Mouse (Mus musculus) heart, embryonic 10.5 days (tissue): ENCODE data around the gene Atp1a3. TPM values are rescaled to one million over a fixed set of nuclear protein-coding genes. Genes with fewer than 3 reads are reported as not detected.

Source experiments
- DNase-seq: peaks from one replicate; pipeline ENCODE4 v3.0.0-alpha.2; 2017; ENCODE audit warnings: low spot score
- H3K27ac ChIP-seq: fragments of 300-500 bp; sonication (generic); 2 replicates; pipeline ENCODE4 v1.5.1; 2016; ENCODE audit warnings: mild to moderate bottlenecking
- H3K27me3 ChIP-seq: fragments of 300-500 bp; sonication (generic); 2 replicates; pipeline ENCODE4 v1.6.1; 2016; ENCODE audit warnings: mild to moderate bottlenecking; ENCODE audit not compliant: poor library complexity, insufficient read depth, severe bottlenecking
- H3K36me3 ChIP-seq: fragments of 300-500 bp; sonication (generic); 2 replicates; pipeline ENCODE4 v1.6.1; 2016; ENCODE audit warnings: mild to moderate bottlenecking, moderate library complexity
- H3K4me1 ChIP-seq: fragments of 300-500 bp; sonication (generic); 2 replicates; pipeline ENCODE4 v1.6.1; 2016; ENCODE audit warnings: mild to moderate bottlenecking
- H3K4me3 ChIP-seq: fragments of 300-500 bp; sonication (generic); 2 replicates; pipeline ENCODE4 v1.5.1; 2016; ENCODE audit warnings: mild to moderate bottlenecking, moderate library complexity
- H3K9me3 ChIP-seq: fragments of 300-500 bp; sonication (generic); 2 replicates; pipeline ENCODE4 v1.6.1; 2016; ENCODE audit warnings: mild to moderate bottlenecking, moderate library complexity
- WGBS: fragments of 180-500 bp; shearing (Covaris S2); methylation state at CpG from one replicate; pipeline ENCODE4 v1.1.7; 2016; 5-methylcytosine and 5-hydroxymethylcytosine counted together
- polyA plus RNA-seq: library from polyadenylated mRNA; unstranded; fragments of >200 nt; fragmentation: Nextera tagmentation; extraction: Ambion mirVana; gene quantifications from 2 replicates; pipeline ENCODE4 v1.2.1, GENCODE M21; 2016

Gene Atp1a3
- polyA plus RNA-seq, 1 experiment from 2014 or later, result 2.2 TPM

DNA sequence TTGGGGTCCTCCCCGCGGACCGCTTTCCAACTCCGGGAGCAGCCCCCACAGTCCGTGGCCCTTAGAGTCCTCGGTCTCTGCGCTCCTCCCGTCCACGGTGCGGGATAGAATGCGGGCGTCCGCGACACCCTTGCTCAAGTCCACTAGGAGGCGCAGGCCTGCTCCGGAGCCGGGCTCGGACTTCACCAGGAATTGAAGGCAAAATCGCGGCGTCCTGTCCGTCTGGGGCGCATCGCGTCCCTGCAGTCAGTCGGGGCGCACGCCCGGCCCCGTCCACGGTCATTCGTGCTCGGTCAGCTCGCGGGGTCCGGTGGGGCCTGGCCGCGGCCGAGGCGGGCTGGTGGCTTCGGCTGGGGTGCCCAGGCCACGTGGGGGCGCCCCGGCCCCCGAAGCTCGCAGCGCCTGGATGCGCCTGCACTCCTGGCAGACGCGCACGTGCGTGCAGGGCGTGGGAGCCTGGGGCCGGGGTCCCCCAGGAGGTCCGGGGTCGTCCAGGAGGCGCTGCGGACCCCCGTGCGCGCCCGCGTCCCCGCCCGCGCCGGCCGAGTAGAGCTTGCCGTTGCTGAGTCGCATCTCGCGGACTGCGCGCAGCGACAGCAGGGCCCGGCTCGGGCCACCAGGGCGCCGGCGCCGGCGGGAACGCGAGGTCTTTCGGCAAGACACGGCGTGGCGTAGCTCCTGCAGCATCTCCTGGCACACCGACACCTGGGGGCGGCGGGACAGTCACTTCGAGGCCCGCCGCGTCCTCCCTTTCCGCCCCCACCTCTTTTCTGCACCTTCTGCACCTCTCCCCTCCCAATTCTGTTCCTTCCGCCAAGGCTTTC, 4.5 kb upstream of the Atp1a3 start:
- Histone ChIP-seq H3K36me3 (peaks cover 35% of the 10 kb centered on the region), H3K27me3 (peaks cover 89% of the 10 kb centered on the region), H3K4me1 (peaks cover 34% of the 10 kb centered on the region), H3K9me3 (no peaks in the 10 kb centered on the region), H3K4me3 (peak overlapping the region; percentile 61), H3K27ac (no peak overlapping the region)
- 1% methylated on average over 96 of the region's 97 CpGs for WGBS
- DNase-seq, result no peak

GRCm38 (mm10) chr7:25009099-25009700, 3.4 kb upstream of the Atp1a3 start:
- Histone ChIP-seq H3K4me1 (peaks cover 41% of the 10 kb centered on the region), H3K9me3 (no peaks in the 10 kb centered on the region), H3K27me3 (peaks cover 100% of the 10 kb centered on the region), H3K27ac (no peak overlapping the region), H3K4me3 (no peak overlapping the region; the same call in 1 of the 2 replicates), H3K36me3 (peaks cover 24% of the 10 kb centered on the region)
- 6% methylated on average over 20 of the region's 20 CpGs for whole genome bisulfite sequencing
- DNase-seq, result no peak

- Histone ChIP-seq H3K9me3 (no peaks in the 10 kb centered on the region), H3K4me1 (peaks cover 41% of the 10 kb centered on the region), H3K36me3 (peaks cover 19% of the 10 kb centered on the region), H3K4me3 (no peak overlapping the region; the same call in 1 of the 2 replicates), H3K27ac (no peak overlapping the region), H3K27me3 (peaks cover 100% of the 10 kb centered on the region)
- DNase-seq, result peak; percentile 86
- under 1% methylated on average over 17 of the region's 17 CpGs for WGBS
Measured at GRCm38 (mm10) chr7:25008635-25009034, 2.9 kb upstream of the Atp1a3 start.

DNA sequence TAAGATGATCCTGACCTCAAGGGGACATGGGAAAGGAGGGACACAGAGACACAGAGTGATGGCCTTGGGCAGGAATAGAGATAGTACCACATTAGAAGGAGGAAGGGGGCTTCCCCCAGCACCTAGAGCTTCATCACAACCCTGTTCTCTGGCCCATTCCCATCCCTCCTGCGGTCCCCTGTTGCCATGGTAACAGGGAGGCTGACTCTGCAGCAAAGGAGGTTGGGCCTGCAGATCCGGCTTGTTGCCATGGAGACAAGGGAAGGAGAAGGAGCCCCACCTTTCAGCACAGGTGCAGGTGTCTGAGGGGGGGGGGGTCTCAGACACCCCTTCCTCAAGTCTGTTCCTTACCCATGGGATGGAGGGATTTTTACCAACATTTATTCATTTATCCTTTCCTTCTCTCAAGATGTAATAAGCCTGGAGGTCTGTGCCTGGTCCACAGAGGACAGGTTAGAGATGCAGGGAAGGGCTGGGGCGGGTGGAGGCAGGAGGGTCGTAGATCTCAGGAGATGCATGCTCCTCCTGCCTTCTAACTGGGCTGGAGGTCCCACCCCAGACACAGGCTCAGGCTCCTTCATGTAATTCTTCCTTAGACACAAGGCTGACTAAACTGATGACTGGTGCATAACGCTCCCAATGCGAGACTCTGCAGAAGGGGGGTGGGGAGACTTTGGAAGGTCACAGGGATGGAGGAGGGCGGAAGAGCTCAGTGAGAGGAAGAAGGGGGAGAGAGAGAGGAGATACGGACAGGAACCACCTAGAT, 2.0 kb upstream of the Atp1a3 start:
- DNase-seq, result no peak
- Histone ChIP-seq H3K27me3 (peaks cover 100% of the 10 kb centered on the region), H3K9me3 (no peaks in the 10 kb centered on the region), H3K36me3 (peaks cover 10% of the 10 kb centered on the region), H3K27ac (no peak overlapping the region), H3K4me3 (no peak overlapping the region), H3K4me1 (peaks cover 48% of the 10 kb centered on the region)
- 24% methylated on average over 8 of the region's 8 CpGs for WGBS

DNA sequence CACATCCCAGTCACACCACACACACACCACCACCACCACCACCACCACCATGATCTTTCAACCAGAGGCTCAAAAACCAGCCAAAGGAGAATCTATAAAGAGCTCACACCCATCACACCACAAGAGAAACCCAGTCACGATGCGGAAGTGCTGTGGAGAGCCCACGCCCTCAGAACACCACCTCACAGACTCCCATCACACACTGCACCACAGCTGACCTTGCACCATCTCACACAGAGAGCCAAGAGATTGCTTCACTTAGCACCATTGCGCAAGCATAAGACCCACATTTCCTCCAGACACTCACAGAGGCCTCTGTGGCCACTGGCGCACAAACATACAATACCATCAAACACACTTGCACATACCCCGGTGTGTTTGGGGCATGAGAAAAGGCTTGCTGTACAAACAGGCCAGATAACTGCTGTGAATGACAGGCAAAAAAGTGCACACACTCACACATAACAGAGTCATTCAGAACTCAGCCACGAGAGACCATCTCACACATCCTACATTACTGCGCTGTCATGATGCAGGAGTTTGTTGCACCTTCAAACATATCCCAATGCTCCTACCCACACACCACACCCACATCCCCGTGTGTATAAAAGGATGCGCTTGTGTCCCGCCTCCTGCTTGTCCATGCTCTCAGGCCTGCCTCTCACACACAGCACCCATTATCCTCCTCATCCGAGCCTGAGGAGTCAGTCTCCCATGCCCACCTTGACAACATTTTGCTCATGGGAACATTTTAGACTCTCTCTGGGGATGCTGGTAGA, 1.0 kb upstream of the Atp1a3 start:
- WGBS, result 75% methylated on average over 12 of the region's 12 CpGs

DNA sequence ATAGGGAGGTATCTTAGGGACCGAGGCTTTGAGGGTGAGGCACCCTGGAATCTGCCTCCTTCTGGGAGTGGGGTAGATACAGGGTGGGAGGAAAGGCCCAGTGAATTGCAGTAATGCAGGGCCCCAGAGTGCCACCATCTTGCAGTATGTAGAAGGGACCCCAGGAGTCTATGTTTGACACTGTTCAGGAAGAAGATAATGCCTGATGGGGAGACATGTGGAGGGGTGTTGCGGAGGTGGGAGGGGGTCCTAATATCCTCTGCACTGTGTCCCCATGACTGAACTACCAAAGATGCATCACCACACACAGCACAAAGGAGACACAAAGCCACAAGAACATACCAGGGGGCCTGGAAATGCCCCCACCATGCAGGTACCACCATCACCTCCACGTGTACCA, 413 bp upstream of the Atp1a3 start:
- Histone ChIP-seq H3K27ac (no peak overlapping the region), H3K4me3 (peak overlapping the region; percentile 56), H3K9me3 (no peaks in the 10 kb centered on the region), H3K36me3 (no peaks in the 10 kb centered on the region), H3K27me3 (peaks cover 86% of the 10 kb centered on the region), H3K4me1 (peaks cover 48% of the 10 kb centered on the region)
- no peak for DNase-seq
- WGBS, result 72% methylated on average over 3 of the region's 3 CpGs

More for the DNA sequence above, 1.0 kb upstream of the Atp1a3 start:
- no peak overlapping the region for H3K27ac ChIP-seq
- no peak overlapping the region for H3K4me3 ChIP-seq
- H3K9me3 ChIP-seq, result no peaks in the 10 kb centered on the region
- H3K4me1 ChIP-seq, result peaks cover 48% of the 10 kb centered on the region
- peaks cover 5% of the 10 kb centered on the region; the same call in 1 of the 2 replicates for H3K36me3 ChIP-seq
- no peak for DNase-seq
- peaks cover 92% of the 10 kb centered on the region for H3K27me3 ChIP-seq

- Histone ChIP-seq H3K36me3 (no peaks in the 10 kb centered on the region), H3K4me1 (peaks cover 37% of the 10 kb centered on the region), H3K27me3 (peaks cover 72% of the 10 kb centered on the region), H3K9me3 (no peaks in the 10 kb centered on the region), H3K27ac (no peak overlapping the region), H3K4me3 (peak overlapping the region; percentile 56; the same call in 1 of the 2 replicates)
- no peak for DNase-seq
- WGBS, result 32% methylated on average over 8 of the region's 9 CpGs
Measured at GRCm38 (mm10) chr7:25004806-25005205, 952 bp downstream of the Atp1a3 start.

DNA sequence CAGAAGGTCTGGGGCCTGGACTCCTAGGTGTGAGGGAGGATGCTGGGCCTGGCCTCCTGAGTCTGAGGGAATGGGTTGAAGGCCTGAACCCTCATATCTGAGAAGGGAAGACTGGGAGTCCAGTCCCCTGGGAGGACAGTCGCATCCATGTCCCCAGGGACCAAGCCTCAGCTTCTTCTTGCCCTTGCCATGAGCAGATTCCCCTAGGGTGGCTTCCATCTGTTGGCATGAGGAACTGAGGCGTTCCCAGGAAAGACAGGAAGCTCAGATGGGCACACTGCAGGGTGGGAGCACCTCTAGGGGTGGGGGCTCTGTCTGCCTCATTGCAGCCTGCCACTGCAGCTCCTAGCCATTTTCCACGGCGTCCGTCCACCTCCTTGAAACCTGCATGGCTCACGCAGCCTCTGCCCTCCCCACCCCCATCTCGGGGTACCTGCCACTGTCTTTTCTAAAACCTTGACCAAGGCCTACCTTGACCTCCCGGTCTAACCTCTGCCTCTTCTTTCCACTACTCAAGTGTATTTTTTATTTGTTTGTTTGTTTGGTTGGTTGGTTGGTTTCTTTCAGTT, 1.9 kb downstream of the Atp1a3 start:
- DNase-seq, result no peak
- no peaks in the 10 kb centered on the region for H3K36me3 ChIP-seq
- 76% methylated on average over 8 of the region's 8 CpGs for WGBS
- H3K27me3 ChIP-seq, result peaks cover 63% of the 10 kb centered on the region
- H3K4me3 ChIP-seq, result no peak overlapping the region
- no peaks in the 10 kb centered on the region for H3K9me3 ChIP-seq
- H3K27ac ChIP-seq, result no peak overlapping the region
- peaks cover 28% of the 10 kb centered on the region for H3K4me1 ChIP-seq

GRCm38 (mm10) chr7:25003291-25003690, 2.5 kb downstream of the Atp1a3 start:
- H3K4me1 ChIP-seq, result peaks cover 23% of the 10 kb centered on the region
- no peak for DNase-seq
- H3K4me3 ChIP-seq, result no peak overlapping the region
- no peaks in the 10 kb centered on the region for H3K36me3 ChIP-seq
- peaks cover 57% of the 10 kb centered on the region for H3K27me3 ChIP-seq
- H3K9me3 ChIP-seq, result no peaks in the 10 kb centered on the region
- no peak overlapping the region for H3K27ac ChIP-seq
- 53% methylated on average over 11 of the region's 11 CpGs for WGBS

DNA sequence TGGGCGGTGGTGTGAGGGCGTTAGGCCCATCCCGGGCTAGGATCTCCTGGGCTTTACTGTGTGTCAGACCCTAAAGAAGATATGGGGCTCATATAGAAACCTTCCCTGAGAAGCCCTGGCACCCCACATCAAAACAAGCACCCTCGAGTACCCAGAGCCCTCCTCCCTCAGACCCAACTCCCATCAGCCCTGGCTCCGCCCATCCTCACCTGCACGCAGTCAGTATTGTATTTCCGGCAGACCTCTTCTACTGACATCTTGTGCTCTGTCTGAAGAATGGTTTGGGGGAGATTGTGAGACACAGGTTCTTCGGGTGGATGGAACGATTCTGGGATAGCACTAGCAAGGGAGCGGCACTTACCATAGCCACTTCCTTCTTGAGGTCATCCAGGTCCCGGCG, 5.0 kb downstream of the Atp1a3 start:
- DNase-seq, result no peak
- Histone ChIP-seq H3K9me3 (no peaks in the 10 kb centered on the region), H3K4me3 (no peak overlapping the region), H3K27me3 (peaks cover 42% of the 10 kb centered on the region), H3K36me3 (no peaks in the 10 kb centered on the region), H3K27ac (no peak overlapping the region), H3K4me1 (peaks cover 18% of the 10 kb centered on the region)
- WGBS, result 60% methylated on average over 12 of the region's 12 CpGs

GRCm38 (mm10) chr7:25000211-25000610, 5.5 kb downstream of the Atp1a3 start:
- Histone ChIP-seq H3K27me3 (peaks cover 37% of the 10 kb centered on the region), H3K36me3 (no peaks in the 10 kb centered on the region), H3K27ac (no peak overlapping the region), H3K9me3 (no peaks in the 10 kb centered on the region), H3K4me1 (peaks cover 13% of the 10 kb centered on the region), H3K4me3 (no peak overlapping the region)
- WGBS, result 79% methylated on average over 7 of the region's 7 CpGs
- DNase-seq, result no peak

GRCm38 (mm10) chr7:24993081-24993480, 12.7 kb downstream of the Atp1a3 start:
- H3K36me3 ChIP-seq, result no peaks in the 10 kb centered on the region
- H3K9me3 ChIP-seq, result no peaks in the 10 kb centered on the region
- no peaks in the 10 kb centered on the region for H3K4me1 ChIP-seq
- WGBS, result 71% methylated on average over 6 of the region's 6 CpGs
- peaks cover 17% of the 10 kb centered on the region for H3K27me3 ChIP-seq
- no peak overlapping the region for H3K27ac ChIP-seq
- no peak for DNase-seq
- no peak overlapping the region for H3K4me3 ChIP-seq
